Mouse (Mus musculus) c-Kit-positive CD71-positive TER-119-positive erythroid progenitor cells, embryonic 14.5 days (primary cell): Measurements from ENCODE around the gene Anks1b.

Experiments used
- DNase-seq: peaks from one replicate; pipeline ENCODE4 v3.0.0-alpha.2; 2013; ENCODE audit warnings: low spot score

Gene Anks1b

GRCm38 (mm10) chr10:90729527-90729926, 856.2 kb downstream of the Anks1b start:
- DNase-seq = no peak

- DNase-seq = no peak
These were observed 859.5 kb downstream of the Anks1b start for GRCm38 (mm10) chr10:90732823-90733222.

GRCm38 (mm10) chr10:90733632-90734031, 860.3 kb downstream of the Anks1b start:
- no peak for DNase-seq

GRCm38 (mm10) chr10:90738475-90738874, 865.2 kb downstream of the Anks1b start:
- no peak for DNase-seq

GRCm38 (mm10) chr10:90740956-90741355, 867.6 kb downstream of the Anks1b start:
- DNase-seq = no peak

- no peak for DNase-seq
These were observed 878.6 kb downstream of the Anks1b start for GRCm38 (mm10) chr10:90751889-90752288.

GRCm38 (mm10) chr10:90753106-90753505, 879.8 kb downstream of the Anks1b start:
- DNase-seq = no peak

GRCm38 (mm10) chr10:90757773-90758172, 884.5 kb downstream of the Anks1b start:
- no peak for DNase-seq

- no peak for DNase-seq
These were observed 886.6 kb downstream of the Anks1b start for GRCm38 (mm10) chr10:90759929-90760328.

- no peak for DNase-seq
These were observed 893.0 kb downstream of the Anks1b start for GRCm38 (mm10) chr10:90766261-90766660.

- DNase-seq = no peak
These were observed 897.2 kb downstream of the Anks1b start for GRCm38 (mm10) chr10:90770403-90770955.

- no peak for DNase-seq
These were observed 897.7 kb downstream of the Anks1b start for GRCm38 (mm10) chr10:90771046-90771445.

GRCm38 (mm10) chr10:90771471-90772226, 898.3 kb downstream of the Anks1b start:
- DNase-seq = no peak

GRCm38 (mm10) chr10:90779561-90780400, 906.5 kb downstream of the Anks1b start:
- no peak for DNase-seq

GRCm38 (mm10) chr10:90784981-90785650, 911.8 kb downstream of the Anks1b start:
- no peak for DNase-seq

GRCm38 (mm10) chr10:90785680-90786079, 912.4 kb downstream of the Anks1b start:
- no peak for DNase-seq

- no peak for DNase-seq
These were observed 929.8 kb downstream of the Anks1b start for GRCm38 (mm10) chr10:90803112-90803511.

- no peak for DNase-seq
These were observed 931.3 kb downstream of the Anks1b start for GRCm38 (mm10) chr10:90804602-90805095.

GRCm38 (mm10) chr10:90808616-90809310, 935.5 kb downstream of the Anks1b start:
- no peak for DNase-seq

- no peak for DNase-seq
These were observed 936.7 kb downstream of the Anks1b start for GRCm38 (mm10) chr10:90809911-90810590.

GRCm38 (mm10) chr10:90811446-90811845, 938.1 kb downstream of the Anks1b start:
- no peak for DNase-seq
